Mouse (Mus musculus): Measurements from ENCODE around the gene Osbpl10. TPM values are rescaled to one million over a fixed set of nuclear protein-coding genes. Genes with fewer than 3 reads are reported as not detected.

Osbpl10 gene
- not detected in 2 replicates for total RNA-seq (2023)

DNA sequence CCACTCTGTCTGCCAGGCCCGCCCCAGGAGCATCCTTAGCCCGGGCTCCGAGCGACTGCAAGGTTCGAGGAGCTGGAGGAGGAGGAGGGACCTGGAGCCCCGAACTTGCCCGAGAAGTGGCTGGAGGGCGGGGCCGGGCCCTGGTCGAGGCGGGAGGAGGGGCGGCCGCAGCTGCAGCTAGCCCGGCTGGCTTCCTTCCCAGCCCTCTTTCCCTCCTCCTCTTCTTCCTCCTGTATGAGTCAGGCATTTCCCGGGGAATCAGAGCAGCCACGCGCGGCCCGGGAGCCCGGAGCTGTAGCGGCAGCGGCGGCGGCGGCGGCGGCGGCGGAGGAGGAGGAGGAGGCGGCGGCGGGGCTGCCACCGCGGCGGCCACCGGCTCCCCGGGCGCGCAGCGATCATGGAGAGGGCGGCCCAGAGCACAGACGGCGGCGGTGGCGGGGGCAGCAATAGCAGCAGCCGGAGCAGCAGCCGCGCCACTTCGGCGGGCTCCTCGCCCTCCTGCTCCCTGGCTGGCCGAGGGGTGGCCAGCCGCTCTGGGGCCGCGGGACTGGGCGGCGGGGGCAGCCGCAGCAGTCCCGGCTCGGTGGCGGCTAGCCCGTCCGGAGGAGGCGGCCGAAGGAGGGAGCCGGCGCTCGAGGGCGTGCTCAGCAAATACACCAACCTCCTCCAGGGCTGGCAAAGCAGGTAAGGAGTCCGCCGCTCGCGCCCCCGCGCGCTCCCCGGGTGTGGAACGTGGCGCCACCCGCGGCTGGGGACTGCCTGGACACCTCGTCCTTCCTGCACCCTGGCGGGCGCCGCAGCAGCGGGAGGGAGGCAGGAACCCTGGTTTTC is at the start of gene Osbpl10:
TSS of gene Osbpl10 (plus strand) at position 289 of the 831 bp plus-strand sequence.

GRCm38 (mm10) chr9:114933723-114934171 is 44.6 kb upstream of the Osbpl10 start, which contains the start of gene Gpd1l:
Gene Gpd1l, minus strand, starts transcription at chr9:114933987.

DNA sequence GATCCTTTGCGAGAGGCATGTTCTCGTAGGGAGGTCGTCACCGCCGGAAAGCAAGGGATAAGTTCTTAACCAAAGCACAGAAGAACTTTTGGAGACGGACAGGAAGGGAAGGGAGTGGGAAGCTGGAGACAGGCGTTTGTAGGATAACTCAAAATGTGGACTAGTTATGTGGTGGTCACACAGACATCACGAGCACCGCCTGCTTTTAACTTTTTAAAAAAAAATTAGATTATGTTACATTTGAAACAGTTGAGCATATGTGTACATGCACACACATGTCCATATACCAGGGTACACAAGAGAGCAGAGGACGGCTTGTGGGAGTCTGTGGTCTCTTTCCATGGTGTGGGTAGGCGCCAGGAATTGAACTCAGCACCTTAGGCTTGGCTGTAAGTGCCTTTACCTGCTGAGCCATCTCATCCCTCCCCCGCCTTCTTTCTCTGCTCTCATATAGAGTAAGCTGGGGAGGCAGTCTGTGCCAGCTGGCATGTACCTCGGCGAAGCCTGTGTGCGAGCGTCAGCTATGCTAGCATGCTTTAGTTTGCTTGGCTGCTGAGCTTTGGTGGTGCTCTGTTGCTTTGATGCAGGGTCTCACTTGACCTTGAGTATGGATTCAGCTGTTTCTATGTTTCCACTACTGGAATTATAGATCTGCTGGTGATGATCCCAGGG is 4.5 kb downstream of the Osbpl10 start, which contains the start of gene Rps27rt:
TSS of gene Rps27rt (minus strand) at position 51 of the 672 bp plus-strand sequence.

Other genes with a start within 250 kb of the Osbpl10 start
- 205 and 260 TPM in 2 replicates for gene Cmtm6, start 247.5 kb upstream of the Osbpl10 start, total RNA-seq (2023)
- 185 and 189 TPM in 2 replicates for gene Cmtm7, start 196.7 kb upstream of the Osbpl10 start, total RNA-seq (2023)
- 0.88 and 1.7 TPM in 2 replicates for gene Cmtm8, start 134.4 kb upstream of the Osbpl10 start, total RNA-seq (2023)
- gene Gpd1l, start 44.6 kb upstream of the Osbpl10 start, total RNA-seq (2023): 23.6 and 30.4 TPM in 2 replicates
- 25.2 and 34.0 TPM in 2 replicates for gene Rps27rt, start 4.2 kb downstream of the Osbpl10 start, total RNA-seq (2023)